Mouse (Mus musculus) left cerebral cortex, postnatal 10 days (tissue): ENCODE results near the gene Olfr427. TPM values are rescaled to one million over a fixed set of nuclear protein-coding genes. Genes with fewer than 3 reads are reported as not detected.
"Not testable (repeated sequence)": the region's sequence is repeated elsewhere in the genome, so short reads cannot be mapped to it uniquely, and the experiment has no call there.

Source experiments
- DNase-seq, 2 experiments: peaks; one replicate each; pipeline ENCODE4 v3.0.0; 2021 to 2022; ENCODE audit warnings: low spot score in 2 of 2, mixed read lengths in 1 of 2; ENCODE audit errors: extremely low spot score in 1 of 2
- intact Hi-C: fragments of 180-260 bp; cut with DNase I; formaldehyde crosslinking; loops from one replicate; pipeline ENCODE4 v1.15.1; 2025
- total RNA-seq, 2 experiments: library from RNA; stranded (reverse); gene quantifications; 2 replicates each; pipeline ENCODE4 v1.2.3; 2021

The Olfr427 gene
- not detected for total RNA-seq

DNA sequence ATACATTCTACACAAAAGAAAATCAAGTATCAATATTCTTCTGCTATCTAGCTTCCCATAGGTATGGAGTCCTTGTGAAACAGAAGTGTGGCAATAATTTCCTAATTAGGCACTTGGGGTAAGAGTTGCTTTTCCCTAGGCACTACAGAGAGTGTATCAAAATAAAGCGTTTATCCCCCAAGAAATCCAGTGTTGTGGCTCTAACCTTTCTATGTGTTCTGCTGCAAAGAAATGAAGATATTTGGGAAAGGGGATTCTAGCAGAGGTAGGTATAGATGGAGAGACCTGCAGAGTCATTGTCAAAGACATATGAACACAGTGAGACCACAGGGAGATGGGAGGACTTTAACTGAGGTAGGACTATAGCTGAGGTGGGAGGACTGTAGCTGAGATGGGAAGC, at the start of gene Olfr427:
Gene Olfr427 (plus strand): TSS at position 301 of the 400 bp plus-strand sequence.
- intact Hi-C loops, result no loop called here
- DNase-seq, result no peak

DNA sequence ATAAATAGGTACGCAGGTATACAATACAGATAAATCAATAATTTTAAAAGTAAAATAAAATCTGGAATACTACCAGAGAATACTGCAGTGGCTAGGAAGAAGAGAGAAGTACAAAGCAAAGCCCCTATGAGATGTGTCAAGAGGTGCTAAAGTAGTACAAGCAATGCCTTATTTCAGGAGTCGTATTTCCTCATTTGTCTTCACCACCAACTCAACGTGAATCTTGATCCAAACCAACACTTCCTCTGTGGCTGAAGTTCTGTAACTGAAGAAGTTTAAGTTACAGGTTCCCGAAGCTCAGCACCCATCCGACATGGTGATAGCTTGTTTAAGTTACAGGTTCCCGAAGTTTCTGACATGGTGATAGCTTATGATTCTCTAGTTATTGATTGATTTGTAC, 48.5 kb upstream of the Olfr427 start:
- DNase-seq, intact Hi-C loops: not testable (repeated sequence)

DNA sequence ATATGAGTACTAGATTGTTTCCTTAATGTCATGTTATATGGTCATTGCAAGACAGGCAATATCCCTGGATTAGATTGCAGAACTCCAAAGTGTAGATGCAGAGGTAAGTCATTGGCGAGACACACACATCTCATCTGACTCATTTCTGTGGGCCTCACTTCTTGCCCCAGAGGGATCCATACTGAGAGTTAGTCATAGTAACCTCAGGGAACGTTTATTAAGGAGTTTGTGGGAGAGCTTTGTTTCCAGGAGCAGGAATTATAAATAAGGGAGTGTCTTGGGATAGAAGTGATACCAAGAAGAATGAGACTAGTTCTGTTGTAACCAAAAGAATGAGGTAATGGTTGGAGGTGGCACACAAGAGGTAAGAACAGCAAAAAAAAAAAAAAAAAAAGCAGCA, 47.8 kb upstream of the Olfr427 start, which contains the start of gene Olfr432:
Gene Olfr432 (plus strand): TSS at position 313 of the 400 bp plus-strand sequence.
- intact Hi-C loops, result no loop called here
- no peak for DNase-seq

DNA sequence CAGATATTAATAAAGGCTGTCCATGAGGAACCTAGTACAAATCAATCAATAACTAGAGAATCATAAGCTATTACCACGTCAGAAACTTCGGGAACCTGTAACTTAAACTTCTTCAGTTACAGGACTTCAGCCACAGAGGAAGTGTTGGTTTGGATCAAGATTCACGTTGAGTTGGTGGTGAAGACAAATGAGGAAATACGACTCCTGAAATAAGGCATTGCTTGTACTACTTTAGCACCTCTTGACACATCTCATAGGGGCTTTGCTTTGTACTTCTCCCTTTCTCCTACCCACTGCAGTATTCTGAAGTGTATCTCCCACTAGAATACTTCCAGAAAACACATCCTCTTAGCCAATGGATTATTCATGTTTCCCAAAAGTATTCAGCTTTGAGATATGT, 47.3 kb upstream of the Olfr427 start:
- DNase-seq, intact Hi-C loops: not testable (repeated sequence)

DNA sequence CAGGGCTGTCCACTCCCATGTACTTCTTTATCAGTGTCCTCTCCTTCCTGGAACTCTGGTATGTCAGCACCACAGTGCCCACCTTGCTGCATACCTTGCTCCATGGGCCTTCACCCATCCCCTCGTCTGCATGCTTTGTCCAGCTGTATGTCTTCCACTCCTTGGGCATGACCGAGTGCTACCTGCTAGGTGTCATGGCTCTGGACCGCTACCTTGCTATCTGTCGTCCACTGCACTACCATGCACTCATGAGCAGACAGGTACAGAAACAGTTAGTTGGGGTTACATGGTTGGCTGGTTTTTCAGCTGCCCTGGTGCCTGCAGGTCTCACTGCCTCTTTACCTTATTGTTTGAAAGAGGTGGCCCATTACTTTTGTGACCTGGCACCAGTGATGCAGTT, 46.2 kb upstream of the Olfr427 start:
- intact Hi-C loops, result no loop called here
- no peak for DNase-seq

DNA sequence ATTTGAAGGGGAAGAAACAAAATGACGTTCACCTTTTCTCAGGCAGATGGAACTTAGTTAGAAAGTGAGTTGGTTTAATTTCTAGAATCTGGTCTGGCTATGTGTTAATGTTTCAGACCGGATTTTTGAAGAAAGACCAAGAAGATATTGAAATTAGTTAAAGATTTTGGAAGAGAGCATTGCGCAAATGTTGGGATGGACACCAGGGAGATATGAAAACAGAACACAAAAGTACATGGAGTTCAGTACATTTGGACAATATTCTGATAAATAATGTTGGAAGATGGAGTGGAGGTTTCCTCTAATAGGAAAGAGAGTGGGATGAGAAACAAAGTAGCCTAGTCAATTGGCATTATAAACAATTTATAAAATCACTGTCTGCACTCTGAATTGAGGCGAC, 45.2 kb upstream of the Olfr427 start:
- DNase-seq, result no peak
- intact Hi-C loops, result no loop called here

DNA sequence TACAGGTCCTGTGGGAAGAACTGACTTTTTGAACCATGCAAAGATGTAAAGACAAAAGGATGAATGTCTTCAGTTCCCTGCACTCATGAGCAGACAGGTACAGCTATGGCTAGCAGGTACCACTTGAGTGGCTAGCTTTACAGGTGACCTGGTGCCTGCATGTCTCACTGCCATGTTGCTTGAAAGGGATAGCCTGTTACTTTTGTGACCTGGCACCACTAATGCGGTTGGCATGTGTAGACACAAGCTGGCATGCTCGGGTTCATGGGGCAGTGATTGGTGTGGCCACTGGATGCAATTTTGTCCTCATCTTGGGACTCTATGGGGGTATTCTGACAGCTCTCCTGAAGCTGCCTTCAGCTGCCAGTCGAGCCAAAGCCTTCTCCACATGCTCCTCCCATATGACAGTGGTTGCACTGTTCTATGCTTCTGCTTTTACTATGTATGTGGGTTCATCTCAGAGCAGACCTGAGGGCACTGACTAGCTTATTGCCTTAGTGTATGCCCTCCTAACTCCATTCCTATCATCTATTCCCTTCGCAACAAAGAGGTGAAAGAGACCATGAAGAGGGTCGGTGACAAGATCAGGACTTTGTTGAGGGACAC, 44.7 kb upstream of the Olfr427 start:
- intact Hi-C loops, result no loop called here

DNA sequence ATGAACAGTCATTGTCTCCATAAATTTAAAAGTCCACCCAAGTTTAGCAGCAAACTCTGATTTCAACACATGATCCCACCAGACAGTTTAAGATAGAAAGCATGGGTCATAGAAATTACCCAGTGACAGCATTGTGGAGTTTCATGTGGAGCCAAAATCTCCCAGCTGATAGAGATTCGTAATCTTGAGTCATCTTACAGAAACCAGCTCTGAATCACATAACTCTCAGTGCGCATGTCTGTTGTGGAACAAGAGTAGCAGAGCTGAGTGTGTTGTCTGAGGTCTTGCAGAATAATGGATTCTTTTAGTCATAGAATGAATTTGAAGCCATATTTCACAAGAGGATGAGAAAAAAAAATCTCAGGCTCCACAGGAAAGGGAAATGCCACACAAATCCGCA, 43.7 kb upstream of the Olfr427 start:
- no peak for DNase-seq
- intact Hi-C loops, result no loop called here

More for the DNA sequence above, 44.7 kb upstream of the Olfr427 start:
- DNase-seq, result no peak

DNA sequence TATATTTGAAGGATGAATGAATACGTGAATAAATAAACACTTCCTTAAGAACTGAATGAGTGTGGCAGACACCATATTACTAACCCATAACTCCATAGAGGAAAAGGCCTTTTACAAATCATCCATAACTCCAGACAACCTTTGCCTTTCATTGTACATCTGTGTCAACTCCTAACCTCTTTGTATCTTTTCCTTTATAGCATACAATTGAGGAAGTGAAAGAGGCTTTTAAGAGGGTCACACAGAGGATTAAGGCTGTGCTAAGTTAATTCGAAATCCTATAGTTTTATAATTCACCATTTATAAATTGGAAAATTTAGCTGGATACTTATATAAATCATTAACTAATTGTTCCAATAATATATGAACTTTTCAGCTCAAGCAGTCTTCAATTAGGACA, 41.4 kb upstream of the Olfr427 start:
- no peak for DNase-seq
- intact Hi-C loops, result no loop called here

DNA sequence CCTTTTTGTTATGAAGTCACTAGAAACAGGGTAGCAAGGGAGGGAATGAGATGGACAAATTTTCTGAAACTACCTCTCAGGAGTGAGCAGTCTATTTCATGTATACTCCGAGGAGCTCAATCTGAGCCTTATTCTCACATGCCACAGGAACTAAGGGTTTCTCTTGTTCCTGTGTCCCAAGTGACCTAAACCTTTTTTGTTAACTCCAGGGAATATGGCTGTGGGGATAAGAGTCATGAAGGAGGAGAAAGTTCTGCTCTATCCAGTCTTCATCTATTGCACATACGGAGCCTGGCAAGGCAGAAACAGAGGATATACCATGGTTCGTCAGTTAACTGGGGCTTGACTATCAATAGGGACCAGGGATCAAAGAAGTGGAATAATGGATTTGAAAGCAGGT, 30.4 kb upstream of the Olfr427 start, which contains the start of gene Olfr430:
Gene Olfr430 (plus strand): TSS at position 301 of the 400 bp plus-strand sequence.
- no peak for DNase-seq
- intact Hi-C loops, result no loop called here

DNA sequence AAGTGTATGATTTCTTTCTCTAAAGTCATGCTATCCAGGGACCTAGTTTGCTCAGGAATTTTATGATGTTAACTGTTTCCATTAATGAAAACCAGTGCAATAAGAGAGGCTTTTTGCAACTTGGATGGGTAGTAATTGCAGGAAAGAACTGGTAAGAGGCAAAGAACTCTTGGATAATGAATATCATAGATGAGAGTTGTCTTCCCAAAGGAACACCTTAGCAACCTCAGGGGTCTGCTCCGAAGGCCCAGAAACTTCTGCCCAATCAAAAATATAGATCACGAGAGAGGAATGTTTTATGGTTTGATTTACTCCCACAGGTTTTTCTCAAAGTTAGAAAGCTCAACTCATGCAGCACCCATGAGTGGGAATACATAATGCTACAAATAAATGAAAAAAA, 12.7 kb upstream of the Olfr427 start, which contains the start of gene Olfr429:
Gene Olfr429 (plus strand): TSS at position 301 of the 400 bp plus-strand sequence.
- DNase-seq, result no peak
- intact Hi-C loops, result no loop called here

DNA sequence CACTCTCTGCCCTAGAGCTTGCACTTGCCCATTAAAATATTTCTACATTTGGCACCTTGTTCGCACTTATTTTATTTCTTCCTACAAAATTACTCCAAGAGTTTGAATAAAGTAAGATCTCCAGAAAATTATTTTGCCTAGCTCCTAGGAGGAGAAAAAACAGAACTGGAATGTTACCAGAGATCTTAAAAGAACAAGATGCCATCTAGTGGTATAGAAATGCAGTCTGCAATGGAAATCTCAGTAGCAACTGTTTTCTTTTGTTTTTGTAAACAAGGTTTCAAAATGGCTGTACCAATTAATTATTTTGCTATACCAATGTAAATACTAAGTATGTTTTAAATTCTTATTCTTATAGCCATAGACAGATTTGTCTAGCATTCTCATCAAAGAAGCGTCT, 7.0 kb downstream of the Olfr427 start:
- intact Hi-C loops, result loop anchor here (5.0 to 10.0 kb wide), 2 partner anchors 249 to 646 kb away; no protein-coding TSS in a partner anchor
- peak in 1 of 2 experiments; percentile 1 for DNase-seq

DNA sequence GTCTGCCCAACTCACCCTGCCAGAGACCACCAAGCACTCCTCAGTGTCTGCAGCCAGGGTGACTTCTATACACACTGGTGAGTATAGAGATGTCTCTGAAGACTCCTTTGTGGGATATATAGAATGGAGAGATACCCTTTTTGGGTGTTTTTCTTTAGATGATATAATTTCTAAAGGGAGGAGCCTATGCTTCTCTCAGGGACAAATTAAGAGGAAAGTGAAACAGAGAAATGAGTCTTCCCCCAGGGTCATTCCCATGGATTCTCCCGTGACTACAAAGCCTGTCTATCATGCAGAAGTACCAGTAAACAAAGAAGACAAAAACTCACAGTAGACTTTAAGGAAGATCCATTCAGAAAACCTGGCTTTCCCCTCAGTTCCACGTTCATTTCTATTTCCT, 24.4 kb downstream of the Olfr427 start, which contains the start of gene Olfr231:
Gene Olfr231 (minus strand): TSS at position 101 of the 400 bp plus-strand sequence.
- DNase-seq, result no peak
- intact Hi-C loops, result no loop called here

DNA sequence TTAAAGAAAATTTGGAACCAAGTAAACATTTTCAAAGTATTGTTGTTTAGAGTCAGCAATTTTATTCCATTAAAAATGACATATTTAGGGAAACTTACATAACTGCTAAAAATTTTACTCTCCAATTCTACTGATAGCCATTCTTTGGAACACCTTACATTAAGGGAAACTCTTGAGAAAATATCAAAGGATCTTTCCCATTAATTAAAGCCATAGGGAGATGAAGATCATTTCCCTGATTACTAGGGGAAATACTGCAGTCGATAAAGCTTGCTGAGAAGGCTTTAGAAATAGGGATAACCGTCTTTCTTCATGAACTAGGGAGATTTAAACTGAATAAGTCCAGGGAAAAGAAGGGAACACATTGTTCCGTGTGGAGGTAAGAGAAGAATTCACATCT, 34.5 kb downstream of the Olfr427 start, which contains the start of gene Olfr424:
Gene Olfr424 (plus strand): TSS at position 301 of the 400 bp plus-strand sequence.
- intact Hi-C loops, result no loop called here
- DNase-seq, result no peak

DNA sequence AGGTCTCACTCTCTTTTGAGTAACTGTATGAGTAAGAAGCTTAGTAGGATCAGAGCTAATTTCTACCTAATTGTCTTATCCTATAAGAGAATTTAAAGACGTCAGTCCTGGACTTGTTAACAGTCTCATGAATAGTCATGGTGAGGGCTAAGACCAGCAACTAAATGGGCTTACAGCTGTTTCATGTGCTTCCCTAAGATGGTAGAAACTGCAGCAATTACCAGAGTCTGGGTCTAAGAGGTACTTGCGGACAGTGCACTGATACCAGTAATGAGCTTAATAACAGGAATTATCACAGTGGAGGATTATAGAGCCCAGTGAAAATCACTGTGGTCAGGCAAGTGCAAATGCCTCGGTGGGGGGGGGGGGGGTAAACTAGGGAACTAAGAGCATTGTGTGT, 35.3 kb downstream of the Olfr427 start:
- intact Hi-C loops, result no loop called here
- DNase-seq, result no peak

DNA sequence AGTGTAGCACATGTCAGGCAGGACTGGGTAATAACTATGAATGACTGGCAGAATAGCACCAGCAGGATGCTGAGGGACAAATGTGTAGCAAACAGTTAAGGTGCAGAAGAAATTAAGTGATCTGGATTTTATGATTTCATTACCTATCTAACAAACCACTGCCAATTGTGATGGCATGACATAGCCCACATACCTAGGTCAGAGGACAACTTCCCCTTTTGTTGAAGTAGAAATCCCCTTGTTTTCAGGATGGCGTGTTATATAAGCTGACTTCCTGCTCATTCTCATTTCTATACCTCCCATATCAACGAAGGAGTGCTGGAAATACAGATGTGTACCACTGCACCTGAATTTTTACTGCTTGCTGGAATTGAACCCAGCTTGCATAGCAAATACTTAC, 44.7 kb downstream of the Olfr427 start:
- intact Hi-C loops, result no loop called here

DNA sequence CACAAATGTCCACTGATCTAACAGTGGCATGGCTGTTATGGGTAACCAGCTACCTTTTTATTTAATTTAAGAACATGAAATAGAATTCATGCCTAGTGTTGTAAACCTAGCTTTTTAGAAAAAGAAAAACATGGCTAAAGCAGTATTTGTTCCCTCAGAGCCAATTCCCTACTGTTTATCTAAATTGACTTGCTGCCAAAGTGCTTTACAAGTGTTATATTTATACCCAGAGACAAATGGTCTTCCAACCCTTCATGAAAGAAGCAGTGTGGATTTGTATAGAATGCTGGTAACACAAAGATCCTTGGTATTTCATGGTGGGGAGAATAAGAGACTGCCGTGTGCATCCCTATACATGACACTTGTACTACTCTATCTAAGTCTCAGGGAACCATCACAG, 50.0 kb downstream of the Olfr427 start:
- intact Hi-C loops, result no loop called here
- DNase-seq, result no peak

More for the DNA sequence above, 44.7 kb downstream of the Olfr427 start:
- DNase-seq, result no peak

DNA sequence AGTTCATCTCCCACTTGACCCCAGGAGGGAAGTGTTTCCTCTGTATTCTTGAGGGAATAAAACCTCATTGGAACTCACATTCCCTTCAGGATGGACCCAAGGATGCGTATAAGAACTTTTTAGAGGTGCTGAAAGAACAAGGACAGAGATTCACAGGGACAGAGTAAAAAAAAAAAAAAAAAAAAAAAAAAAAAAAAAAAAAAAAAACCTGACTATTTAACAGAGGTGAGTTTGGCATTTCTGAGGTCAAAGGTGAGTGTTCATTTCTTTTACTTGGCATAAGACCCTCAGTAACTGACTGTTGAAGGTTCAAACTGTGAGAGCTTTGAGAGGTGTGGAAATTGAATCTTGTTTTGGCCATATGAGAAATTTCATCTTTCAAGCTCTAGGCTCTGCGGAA, 52.6 kb downstream of the Olfr427 start:
- intact Hi-C loops, result no loop called here
- no peak for DNase-seq
